Mouse (Mus musculus) olfactory bulb, adult 2 months (tissue): ENCODE data around the gene Pde6c. TPM values are rescaled to one million over a fixed set of nuclear protein-coding genes. Genes with fewer than 3 reads are reported as not detected.

Source experiments
- H3K27ac ChIP-seq: fragments of 200-500 bp; 2 replicates; pipeline ENCODE4 v1.5.1; 2012; ENCODE audit warnings: low read depth, low read length; ENCODE audit not compliant: insufficient read depth
- H3K4me1 ChIP-seq: fragments of 200-500 bp; 2 replicates; pipeline ENCODE4 v1.6.1; 2012; ENCODE audit warnings: low read length; ENCODE audit not compliant: control insufficient read depth, insufficient read depth
- H3K4me3 ChIP-seq: fragments of 200-500 bp; 2 replicates; pipeline ENCODE4 v1.5.1; 2012; ENCODE audit warnings: mild to moderate bottlenecking, low read depth, low read length, moderate library complexity; ENCODE audit not compliant: insufficient read depth
- CTCF ChIP-seq: fragments of 200-500 bp; IDR thresholded peaks from 2 replicates; pipeline ENCODE4 v1.5.1; 2012; ENCODE audit warnings: low read depth, mild to moderate bottlenecking, low read length, moderate library complexity; ENCODE audit not compliant: insufficient read depth
- POLR2A ChIP-seq: fragments of 200-500 bp; IDR thresholded peaks from 2 replicates; pipeline ENCODE4 v1.6.1; 2012; ENCODE audit warnings: mild to moderate bottlenecking, low read depth, low read length, moderate library complexity; ENCODE audit not compliant: insufficient read depth
- WGBS: fragments of 180-500 bp; shearing (Covaris S2); methylation state at CpG from one replicate; pipeline ENCODE4 v1.1.7; 2018; 5-methylcytosine and 5-hydroxymethylcytosine counted together
- polyA plus RNA-seq: library from polyadenylated mRNA; stranded (reverse); fragments of >200 nt; gene quantifications from 2 replicates; pipeline ENCODE4 v1.2.4, GENCODE M21; 2012; ENCODE audit warnings: low replicate concordance; ENCODE audit not compliant: missing spikeins, insufficient read depth, insufficient read length

Gene Pde6c
- polyA plus RNA-seq, 1 experiment = not detected

GRCm38 (mm10) chr19:38107871-38108270 is 24.7 kb upstream of the Pde6c start:
- WGBS = 96% methylated on average over 4 of the region's 4 CpGs
- H3K27ac ChIP-seq = no peak overlapping the region

GRCm38 (mm10) chr19:38109506-38110242 is 22.9 kb upstream of the Pde6c start:
- TF ChIP-seq POLR2A (no peak), CTCF (no peak)
- WGBS = 92% methylated on average over 15 of the region's 15 CpGs
- Histone ChIP-seq H3K4me3 (no peak overlapping the region), H3K27ac (no peak overlapping the region), H3K4me1 (no peaks in the 10 kb centered on the region)

More at GRCm38 (mm10) chr19:38107871-38108270, 24.7 kb upstream of the Pde6c start:
- TF ChIP-seq POLR2A (no peak), CTCF (no peak)
- Histone ChIP-seq H3K4me3 (no peak overlapping the region), H3K4me1 (no peaks in the 10 kb centered on the region)

GRCm38 (mm10) chr19:38111056-38111455 is 21.5 kb upstream of the Pde6c start:
- H3K4me3 ChIP-seq = no peak overlapping the region
- no peak overlapping the region for H3K27ac ChIP-seq
- TF ChIP-seq CTCF (no peak), POLR2A (no peak)
- no peaks in the 10 kb centered on the region for H3K4me1 ChIP-seq
- WGBS = 77% methylated on average over 8 of the region's 8 CpGs

- Histone ChIP-seq H3K27ac (no peak overlapping the region), H3K4me1 (no peaks in the 10 kb centered on the region), H3K4me3 (no peak overlapping the region)
- no peak for TF ChIP-seq CTCF
- no peak for TF ChIP-seq POLR2A
- 59% methylated on average over 4 of the region's 4 CpGs for WGBS
Measured at GRCm38 (mm10) chr19:38112575-38112974, 20.0 kb upstream of the Pde6c start.

GRCm38 (mm10) chr19:38114834-38115491 is 17.6 kb upstream of the Pde6c start:
- TF ChIP-seq POLR2A (no peak), CTCF (no peak)
- no peaks in the 10 kb centered on the region for H3K4me1 ChIP-seq
- H3K4me3 ChIP-seq = no peak overlapping the region
- no peak overlapping the region for H3K27ac ChIP-seq
- WGBS = 93% methylated on average over 7 of the region's 7 CpGs

GRCm38 (mm10) chr19:38120123-38120760 is 12.3 kb upstream of the Pde6c start:
- TF ChIP-seq CTCF (no peak), POLR2A (no peak)
- no peak overlapping the region for H3K27ac ChIP-seq
- WGBS = 79% methylated on average over 5 of the region's 5 CpGs
- peaks cover 3% of the 10 kb centered on the region for H3K4me1 ChIP-seq
- no peak overlapping the region for H3K4me3 ChIP-seq

- TF ChIP-seq POLR2A = no peak
- no peak for TF ChIP-seq CTCF
- H3K4me3 ChIP-seq = 0 out of 2 replicates have a peak overlapping the region, but pooled peaks have one; percentile 48
- H3K4me1 ChIP-seq = peaks cover 3% of the 10 kb centered on the region
- no peak overlapping the region for H3K27ac ChIP-seq
- 27% methylated on average over 9 of the region's 9 CpGs for WGBS
Measured at GRCm38 (mm10) chr19:38123921-38124320, 8.7 kb upstream of the Pde6c start.

- Histone ChIP-seq H3K27ac (no peak overlapping the region), H3K4me1 (peaks cover 3% of the 10 kb centered on the region), H3K4me3 (peak overlapping the region; percentile 48)
- WGBS = under 1% methylated on average over 75 of the region's 77 CpGs
- TF ChIP-seq CTCF (no peak), POLR2A (no peak)
Measured at GRCm38 (mm10) chr19:38124401-38125218, 8.0 kb upstream of the Pde6c start.
